Mouse (Mus musculus): ENCODE measurements at regions not wholly inside any gene's neighbourhood (a gene's known extent, or its start where the extent isn't known, plus 50 kb on each side); places are given as distances from the start of the nearest gene placed in this dataset.

DNA sequence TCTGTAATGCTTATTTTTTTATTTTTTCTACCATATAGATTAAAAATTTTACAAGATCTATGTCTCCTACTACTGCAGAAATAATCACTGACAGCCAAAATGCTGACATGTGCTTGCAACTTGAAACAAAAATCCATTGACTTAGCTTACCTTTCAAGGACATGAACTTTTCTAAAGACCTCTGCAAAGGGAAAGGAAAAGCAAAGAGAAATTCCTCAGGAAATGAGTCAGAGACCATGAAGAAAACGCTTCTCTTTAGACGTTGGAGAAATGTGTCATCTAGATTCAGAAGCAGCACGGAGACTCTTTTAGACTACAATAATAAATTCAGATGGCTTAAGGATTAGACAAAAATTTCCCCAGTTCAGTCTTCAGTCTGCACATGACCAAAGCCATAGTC, 2188.6 kb upstream of the Tenm3 start:
- Histone ChIP-seq H3K4me2 (replicated peaks) (no peak overlapping the region), H3K27ac (no peak overlapping the region), H3K36me3 (no peaks in the 10 kb centered on the region), H3K9ac (no peak overlapping the region), H3K27me3 (replicated peaks) (no peaks in the 10 kb centered on the region), H3K9me3 (no peaks in the 10 kb centered on the region), H3K4me1 (replicated peaks) (no peaks in the 10 kb centered on the region), H3K4me3 (replicated peaks) (no peak overlapping the region)
- WGBS, result 37% methylated on average over 3 of the region's 3 CpGs
- no peak for ATAC-seq

DNA sequence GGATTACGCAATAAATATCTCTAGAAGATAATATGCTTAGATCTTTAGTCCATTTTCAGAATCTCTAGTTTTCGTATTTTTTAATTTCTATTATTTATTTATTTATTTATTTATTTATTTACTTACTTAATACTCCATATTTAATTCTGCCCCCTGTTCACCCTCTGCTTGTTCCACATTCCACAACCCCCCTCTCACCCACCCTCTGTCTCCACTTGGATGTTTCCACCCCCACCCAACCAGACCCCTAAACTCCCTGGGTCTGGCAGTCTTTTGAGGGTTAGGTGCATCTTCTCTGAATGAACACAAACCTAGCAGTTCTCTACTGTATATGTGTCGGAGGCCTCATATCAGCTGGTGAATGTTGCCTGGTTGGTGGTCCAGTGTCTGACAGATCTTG, 2166.8 kb upstream of the Tenm3 start:
- no peaks in the 10 kb centered on the region for H3K9me3 ChIP-seq
- no peaks in the 10 kb centered on the region for H3K36me3 ChIP-seq
- no peak overlapping the region for H3K27ac ChIP-seq
- no peak for ATAC-seq
- no peak overlapping the region for H3K9ac ChIP-seq
- 88% methylated on average over 3 of the region's 3 CpGs for WGBS
- no peak overlapping the region for H3K4me3 ChIP-seq (replicated peaks)
- H3K4me1 ChIP-seq (replicated peaks), result no peaks in the 10 kb centered on the region
- H3K27me3 ChIP-seq (replicated peaks), result no peaks in the 10 kb centered on the region
- H3K4me2 ChIP-seq (replicated peaks), result no peak overlapping the region

DNA sequence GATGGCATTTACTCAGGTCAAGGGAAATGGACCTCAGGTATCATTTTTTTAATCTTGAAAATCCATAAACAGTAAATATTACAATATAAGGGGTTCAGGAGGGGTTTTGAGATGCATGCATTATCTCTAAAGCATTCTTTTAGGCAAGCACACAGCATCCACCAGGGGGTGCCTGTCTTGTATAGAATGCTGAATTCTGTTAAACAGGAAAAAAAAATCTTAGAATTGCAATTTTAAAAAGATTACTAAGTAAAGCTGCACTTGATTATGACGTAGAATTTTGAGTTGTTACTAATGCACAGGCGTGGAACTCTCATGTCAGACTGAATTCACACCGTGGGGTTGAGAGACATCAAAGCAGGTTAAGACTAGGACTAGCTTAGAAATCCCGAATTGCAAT, 2123.6 kb upstream of the Tenm3 start:
- H3K9ac ChIP-seq, result no peak overlapping the region
- no peak overlapping the region for H3K27ac ChIP-seq
- H3K4me3 ChIP-seq (replicated peaks), result no peak overlapping the region
- no peaks in the 10 kb centered on the region for H3K9me3 ChIP-seq
- ATAC-seq, result no peak
- H3K4me2 ChIP-seq (replicated peaks), result no peak overlapping the region
- no peaks in the 10 kb centered on the region for H3K36me3 ChIP-seq
- H3K27me3 ChIP-seq (replicated peaks), result no peaks in the 10 kb centered on the region
- WGBS, result 57% methylated on average over 4 of the region's 4 CpGs
- H3K4me1 ChIP-seq (replicated peaks), result no peaks in the 10 kb centered on the region

DNA sequence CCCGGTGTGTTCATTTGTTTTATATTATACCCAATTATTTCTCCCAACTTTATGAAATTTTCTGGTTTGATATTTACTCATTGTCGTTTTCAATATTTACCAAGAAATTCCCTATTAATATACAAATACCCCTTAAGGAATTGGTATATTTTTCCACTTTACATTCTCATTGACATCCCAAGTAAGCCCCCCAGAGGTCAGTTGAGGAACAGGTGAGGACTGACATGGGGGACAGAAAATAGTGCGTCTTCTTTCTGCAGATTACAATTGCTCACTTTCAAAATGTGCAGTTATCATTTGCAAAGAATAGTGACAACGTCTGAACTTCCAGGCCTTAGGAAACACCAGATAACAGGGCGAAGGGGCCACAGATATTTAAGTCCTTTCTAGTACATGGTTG, 2073.8 kb upstream of the Tenm3 start:
- 32% methylated on average over 5 of the region's 5 CpGs for WGBS

DNA sequence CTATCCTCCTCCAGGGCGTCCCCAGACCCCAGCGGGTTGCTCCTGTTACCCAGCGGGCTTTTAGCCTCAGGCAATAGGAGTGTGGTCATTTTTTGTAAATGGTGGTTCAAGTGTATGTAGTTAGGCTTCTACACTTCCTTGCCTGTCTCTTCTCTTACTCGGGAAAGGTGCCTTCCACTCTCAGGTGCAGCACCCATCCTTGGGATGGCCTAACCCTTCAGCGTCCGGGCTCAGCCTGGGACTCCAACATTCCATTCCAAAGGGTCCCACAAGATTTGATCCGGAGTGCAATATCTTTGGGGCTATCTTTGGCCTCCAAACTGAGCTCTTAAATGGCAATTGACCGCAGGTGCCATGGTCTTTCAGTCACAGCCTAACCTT, 2073.0 kb upstream of the Tenm3 start:
- Histone ChIP-seq H3K9ac (no peak overlapping the region), H3K36me3 (no peaks in the 10 kb centered on the region), H3K4me3 (replicated peaks) (peak overlapping the region; percentile 54), H3K27me3 (replicated peaks) (peaks cover 27% of the 10 kb centered on the region), H3K27ac (no peak overlapping the region), H3K9me3 (no peaks in the 10 kb centered on the region), H3K4me1 (replicated peaks) (0 out of 2 replicates have a peak, but pooled peaks cover 5% of the 10 kb centered on the region), H3K4me2 (replicated peaks) (peak overlapping the region; percentile 99)
- WGBS, result 6% methylated on average over 8 of the region's 8 CpGs
- no peak for ATAC-seq

More for the DNA sequence above, 2073.8 kb upstream of the Tenm3 start:
- H3K27me3 ChIP-seq (replicated peaks), result peaks cover 27% of the 10 kb centered on the region
- ATAC-seq, result no peak
- no peak overlapping the region for H3K9ac ChIP-seq
- H3K4me2 ChIP-seq (replicated peaks), result no peak overlapping the region
- no peaks in the 10 kb centered on the region for H3K9me3 ChIP-seq
- H3K27ac ChIP-seq, result no peak overlapping the region
- 0 out of 2 replicates have a peak, but pooled peaks cover 5% of the 10 kb centered on the region for H3K4me1 ChIP-seq (replicated peaks)
- H3K4me3 ChIP-seq (replicated peaks), result no peak overlapping the region
- no peaks in the 10 kb centered on the region for H3K36me3 ChIP-seq

DNA sequence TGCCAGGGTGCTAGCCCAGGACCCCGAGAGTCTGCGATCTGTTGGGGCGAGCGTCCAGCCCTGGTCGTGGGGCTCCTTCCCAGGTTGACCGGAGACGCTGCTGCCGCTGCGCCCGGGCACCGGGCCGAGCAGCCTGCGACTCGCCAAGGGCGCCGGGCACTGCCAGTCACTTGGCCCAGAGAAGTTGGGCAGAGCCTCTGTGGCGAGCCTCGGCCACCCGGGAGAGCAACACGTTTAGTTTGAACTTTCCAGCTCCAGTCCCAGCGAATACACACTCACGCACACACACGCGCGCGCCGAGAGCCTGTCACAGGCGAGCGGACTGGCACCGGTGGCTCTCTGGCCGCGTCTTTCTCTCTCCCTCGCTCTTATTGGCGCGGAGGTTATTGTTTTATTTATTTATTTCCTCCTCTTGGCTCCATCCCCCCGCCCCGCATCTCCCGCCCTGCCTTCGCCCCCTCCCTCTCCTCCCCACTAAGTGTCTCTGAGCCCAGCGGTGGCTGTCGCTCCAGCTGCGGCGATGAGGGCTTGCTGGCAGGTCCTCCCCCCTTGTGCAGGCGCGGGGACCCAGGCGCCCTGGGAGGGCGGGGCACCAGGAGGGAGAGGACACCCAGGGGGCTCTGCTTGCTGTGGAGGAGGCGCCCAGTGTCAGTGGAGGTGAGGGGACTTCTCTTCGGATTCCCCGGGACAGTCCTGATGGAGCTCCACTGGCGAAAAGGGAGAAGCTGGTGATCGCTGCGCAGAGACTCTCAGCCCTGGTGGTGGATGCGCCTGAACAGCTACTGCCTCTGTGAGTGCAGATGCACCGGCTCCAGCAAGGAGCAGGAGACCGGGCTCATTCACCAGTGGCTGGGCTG, 2072.4 kb upstream of the Tenm3 start:
- H3K4me1 ChIP-seq (replicated peaks), result 0 out of 2 replicates have a peak, but pooled peaks cover 5% of the 10 kb centered on the region
- H3K4me2 ChIP-seq (replicated peaks), result peak overlapping the region; percentile 99
- H3K27me3 ChIP-seq (replicated peaks), result peaks cover 27% of the 10 kb centered on the region
- no peak overlapping the region for H3K27ac ChIP-seq
- WGBS, result 1% methylated on average over 49 of the region's 56 CpGs
- H3K4me3 ChIP-seq (replicated peaks), result peak overlapping the region; percentile 54
- no peaks in the 10 kb centered on the region for H3K36me3 ChIP-seq
- peak; percentile 83 for ATAC-seq
- H3K9ac ChIP-seq, result peak overlapping the region; percentile 30
- H3K9me3 ChIP-seq, result no peaks in the 10 kb centered on the region

DNA sequence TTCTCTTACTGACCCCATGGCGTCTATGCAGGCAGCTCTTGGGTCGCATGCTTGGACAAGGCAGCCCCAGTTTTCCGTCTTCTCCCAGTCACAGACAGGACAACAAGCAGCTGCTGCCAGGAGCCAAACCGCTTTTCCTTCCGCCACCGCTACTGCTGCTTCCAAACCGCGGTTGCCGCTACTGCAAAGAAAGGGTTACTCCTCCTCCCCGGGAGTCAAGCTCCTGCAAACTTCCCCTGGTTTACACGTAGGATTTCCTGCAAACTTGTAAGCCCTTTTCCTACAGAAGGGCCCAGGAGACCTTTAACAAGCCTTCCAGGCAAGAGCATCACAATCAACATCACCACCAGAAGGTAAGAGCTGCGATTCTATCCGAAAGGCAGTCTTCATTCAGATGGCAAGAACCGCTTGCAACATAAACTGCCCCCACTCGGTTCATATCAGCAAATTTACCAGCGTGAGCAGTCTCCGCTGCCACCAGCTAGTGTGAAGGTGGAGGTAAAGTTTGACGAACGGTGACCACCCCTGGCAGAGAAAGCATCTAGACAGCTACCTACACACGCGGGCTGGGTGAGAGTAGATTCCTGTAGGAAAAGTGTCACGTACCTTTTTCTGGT, 2071.6 kb upstream of the Tenm3 start:
- Histone ChIP-seq H3K9ac (peak overlapping the region; percentile 30), H3K4me2 (replicated peaks) (peak overlapping the region; percentile 99), H3K27ac (no peak overlapping the region), H3K4me3 (replicated peaks) (peak overlapping the region; percentile 54), H3K27me3 (replicated peaks) (peaks cover 27% of the 10 kb centered on the region), H3K36me3 (no peaks in the 10 kb centered on the region), H3K4me1 (replicated peaks) (0 out of 2 replicates have a peak, but pooled peaks cover 5% of the 10 kb centered on the region), H3K9me3 (no peaks in the 10 kb centered on the region)
- peak; percentile 20; the same call in 1 of the 2 replicates for ATAC-seq
- WGBS, result under 1% methylated on average over 22 of the region's 22 CpGs

DNA sequence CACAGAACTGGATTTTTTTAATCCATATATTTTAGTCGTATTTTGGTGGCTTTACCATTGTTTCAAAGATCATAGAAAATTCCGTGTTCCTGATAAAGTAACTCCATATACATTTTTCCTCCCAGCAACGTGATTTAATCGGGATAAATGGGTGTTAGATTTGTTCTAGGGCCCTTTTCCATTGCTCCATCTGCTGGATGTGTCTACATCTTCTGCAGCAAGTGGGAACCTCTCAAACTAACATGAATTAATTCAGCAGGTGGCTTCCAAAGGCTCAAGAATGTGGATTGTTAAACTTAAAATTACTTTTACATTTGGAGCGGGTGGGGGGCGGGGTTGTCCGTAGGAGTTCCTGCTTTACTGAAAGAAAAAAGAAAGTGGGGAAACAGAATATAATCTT, 2070.9 kb upstream of the Tenm3 start:
- 0 out of 2 replicates have a peak, but pooled peaks cover 5% of the 10 kb centered on the region for H3K4me1 ChIP-seq (replicated peaks)
- H3K27ac ChIP-seq, result no peak overlapping the region
- peaks cover 27% of the 10 kb centered on the region for H3K27me3 ChIP-seq (replicated peaks)
- peak overlapping the region; percentile 99 for H3K4me2 ChIP-seq (replicated peaks)
- H3K4me3 ChIP-seq (replicated peaks), result no peak overlapping the region
- ATAC-seq, result no peak
- H3K36me3 ChIP-seq, result no peaks in the 10 kb centered on the region
- 16% methylated on average over 7 of the region's 7 CpGs for WGBS
- H3K9ac ChIP-seq, result no peak overlapping the region
- H3K9me3 ChIP-seq, result no peaks in the 10 kb centered on the region

DNA sequence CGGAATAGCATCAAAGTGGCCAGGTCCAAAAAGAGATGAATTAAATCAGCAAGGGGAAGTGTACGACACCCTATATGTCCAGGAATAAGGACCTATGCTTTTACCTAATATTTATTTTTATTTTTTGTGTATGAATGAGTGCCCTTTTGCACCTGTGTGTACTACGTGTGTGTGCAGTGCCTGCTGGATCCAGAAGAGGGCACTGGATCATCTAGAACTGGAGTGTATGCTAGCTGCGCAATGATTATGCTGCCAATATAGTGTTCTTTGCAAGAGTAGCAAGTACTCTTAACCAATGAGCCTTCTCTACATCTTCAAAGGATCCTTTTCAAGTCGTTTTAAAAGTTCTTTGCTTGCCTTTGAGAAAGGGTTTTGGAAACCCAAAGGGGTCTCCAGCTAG, 2034.4 kb upstream of the Tenm3 start:
- Histone ChIP-seq H3K27me3 (replicated peaks) (no peaks in the 10 kb centered on the region), H3K9me3 (no peaks in the 10 kb centered on the region), H3K36me3 (no peaks in the 10 kb centered on the region), H3K9ac (no peak overlapping the region), H3K4me3 (replicated peaks) (no peak overlapping the region), H3K4me1 (replicated peaks) (no peaks in the 10 kb centered on the region), H3K4me2 (replicated peaks) (no peak overlapping the region), H3K27ac (no peak overlapping the region)
- WGBS, result 84% methylated on average over 5 of the region's 5 CpGs
- no peak for ATAC-seq
